Mouse (Mus musculus): ENCODE measurements around the gene Fam183b.
"Not testable (repeated sequence)": the region's sequence is repeated elsewhere in the genome, so short reads cannot be mapped to it uniquely, and the experiment has no call there.

Fam183b gene

DNA sequence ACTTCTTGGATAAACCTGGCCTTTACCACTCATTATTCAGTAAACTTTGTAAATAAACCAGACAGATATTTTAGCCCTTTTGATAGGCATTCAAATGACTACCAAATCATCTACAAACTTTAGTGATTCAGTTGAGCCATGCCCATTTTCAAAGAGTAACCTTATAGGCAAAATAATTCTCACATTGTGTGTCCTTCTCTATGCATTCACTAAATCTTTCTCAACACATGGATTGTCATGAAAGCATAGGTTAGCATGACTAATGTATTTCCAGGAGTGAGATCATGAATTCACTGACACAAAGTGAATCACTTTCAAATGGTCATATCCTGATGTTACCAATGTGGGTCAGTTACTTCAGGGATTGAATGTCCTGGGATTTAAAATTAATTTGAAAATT, 28.9 kb downstream of the Fam183b start, which contains the start of gene Olfr315:
Olfr315 (plus strand) TSS at position 301 of the 400 bp plus-strand sequence.
- ATAC-seq (ENCODE audit: low TSS enrichment) = no peak

GRCm38 (mm10) chr11:58752434-58752833, 49.3 kb downstream of the Fam183b start, which contains the start of gene Olfr316:
TSS of gene Olfr316 (plus strand) at chr11:58752734.
- ATAC-seq (ENCODE audit: low TSS enrichment) = no peak

DNA sequence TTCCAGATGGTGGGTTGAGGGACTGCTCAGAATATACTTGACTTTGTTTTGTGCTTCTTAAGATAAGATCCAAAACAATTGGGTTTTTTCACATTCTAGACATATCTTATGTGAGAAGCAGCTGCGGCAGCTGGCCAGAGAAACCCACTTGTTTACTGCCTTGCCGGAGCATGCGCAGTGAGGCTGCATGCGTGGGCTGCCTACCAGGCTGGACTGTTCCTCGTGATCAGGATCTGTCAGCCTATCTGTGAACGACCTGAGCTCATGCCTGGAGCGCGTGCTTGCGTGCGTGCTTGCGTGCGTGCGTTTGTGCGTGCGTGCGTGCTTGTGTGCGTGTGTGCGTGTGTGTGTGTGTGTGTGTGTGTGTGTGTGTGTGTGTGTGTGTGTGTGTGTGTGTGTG, 50.7 kb downstream of the Fam183b start:
- not testable (repeated sequence) for ATAC-seq (ENCODE audit: low TSS enrichment)
